Mouse (Mus musculus) cortical plate, adult 2 months (tissue): Measurements from ENCODE around the gene Man1c1.

ENCODE experiments used
- CTCF ChIP-seq: fragments of 200-500 bp; IDR thresholded peaks from 2 replicates; pipeline ENCODE4 v1.5.1; 2011; ENCODE audit warnings: mild to moderate bottlenecking, control low read depth, low read length; ENCODE audit not compliant: insufficient read depth; ENCODE audit errors: extremely low read depth
- POLR2A ChIP-seq: fragments of 200-500 bp; IDR thresholded peaks from 2 replicates; pipeline ENCODE4 v1.6.1; 2011; ENCODE audit warnings: mild to moderate bottlenecking, low read length, control low read depth; ENCODE audit not compliant: insufficient read depth; ENCODE audit errors: extremely low read depth

- TF ChIP-seq POLR2A = no peak
- TF ChIP-seq CTCF = no peak
These were observed 70.1 kb downstream of the Man1c1 start for GRCm38 (mm10) chr4:134634001-134634400.
